Mouse (Mus musculus): Measurements from ENCODE around the gene Pbx1. TPM values are rescaled to one million over a fixed set of nuclear protein-coding genes. Genes with fewer than 3 reads are reported as not detected.

Gene Pbx1
- polyA plus RNA-seq, 1 experiment: 141 TPM

GRCm38 (mm10) chr1:168318899-168319469 lies 113.1 kb downstream of the Pbx1 start:
- DNase-seq (ENCODE audit: low read depth): peak; percentile 64
- TF ChIP-seq POLR2A (IDR thresholded peaks at IDR 0.05; ENCODE audit: borderline replicate concordance, extremely low read depth, insufficient read depth, insufficient read length, poor library complexity, severe bottlenecking): no peak
- no peak for TF ChIP-seq CTCF (IDR thresholded peaks at IDR 0.05; ENCODE audit: borderline replicate concordance, extremely low read depth, insufficient read depth, insufficient read length)

DNA sequence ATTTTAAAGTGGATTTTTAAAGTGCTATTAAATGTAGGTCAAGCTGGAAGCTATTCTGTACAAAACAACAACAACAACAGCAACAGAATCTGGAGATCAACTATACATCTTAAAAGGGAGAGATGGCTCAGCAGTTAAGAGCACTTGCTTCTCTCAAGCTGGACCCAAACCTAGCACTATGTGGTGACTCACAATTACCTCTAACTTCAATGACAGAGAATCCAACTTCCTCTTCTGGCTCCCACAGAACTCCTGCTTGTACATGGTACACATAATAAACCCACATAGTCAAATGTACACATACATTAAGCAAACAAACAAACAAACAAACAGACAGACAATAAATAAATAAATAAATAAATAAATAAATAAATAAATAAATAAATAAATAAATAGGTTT lies 118.3 kb downstream of the Pbx1 start:
- no peak for DNase-seq (ENCODE audit: low read depth)
- TF ChIP-seq CTCF (IDR thresholded peaks at IDR 0.05; ENCODE audit: borderline replicate concordance, extremely low read depth, insufficient read depth, insufficient read length) (no peak), POLR2A (IDR thresholded peaks at IDR 0.05; ENCODE audit: borderline replicate concordance, extremely low read depth, insufficient read depth, insufficient read length, poor library complexity, severe bottlenecking) (no peak)

DNA sequence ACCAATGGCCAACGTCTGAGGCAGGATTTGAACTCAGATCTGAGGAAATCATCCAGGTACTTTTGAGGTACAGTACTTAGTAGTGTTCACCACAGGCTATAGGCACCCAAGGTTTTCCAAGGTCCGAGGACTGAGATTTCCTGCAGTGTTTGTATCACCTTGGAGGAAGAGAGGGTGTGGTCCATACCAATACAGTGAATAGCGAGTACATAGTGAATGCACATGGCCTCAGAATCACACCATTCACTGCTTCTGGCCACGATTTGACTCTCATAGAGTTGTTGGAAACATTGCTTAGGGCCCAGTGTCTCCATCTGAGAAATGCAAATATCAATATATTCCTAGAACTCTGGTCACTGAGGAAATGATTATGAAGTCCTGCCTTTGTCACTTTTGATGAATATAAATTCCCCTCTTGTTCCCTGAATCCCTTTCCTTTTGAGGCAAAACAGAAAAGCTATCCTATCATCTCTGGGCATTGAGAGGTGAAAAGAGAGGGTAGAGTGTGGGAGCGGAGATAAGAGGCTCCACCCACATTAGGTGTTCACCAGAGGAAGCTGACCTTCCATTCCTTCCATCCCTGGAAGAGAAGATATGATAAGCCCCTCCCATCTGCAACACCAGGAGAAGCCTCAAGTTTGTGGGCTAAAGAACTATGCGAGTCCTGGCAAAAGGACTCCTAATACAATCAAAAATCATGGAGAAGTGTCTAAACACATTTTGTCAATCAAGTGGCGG lies 119.2 kb downstream of the Pbx1 start:
- no peak for TF ChIP-seq CTCF (IDR thresholded peaks at IDR 0.05; ENCODE audit: borderline replicate concordance, extremely low read depth, insufficient read depth, insufficient read length)
- TF ChIP-seq POLR2A (IDR thresholded peaks at IDR 0.05; ENCODE audit: borderline replicate concordance, extremely low read depth, insufficient read depth, insufficient read length, poor library complexity, severe bottlenecking): no peak
- no peak for DNase-seq (ENCODE audit: low read depth)

DNA sequence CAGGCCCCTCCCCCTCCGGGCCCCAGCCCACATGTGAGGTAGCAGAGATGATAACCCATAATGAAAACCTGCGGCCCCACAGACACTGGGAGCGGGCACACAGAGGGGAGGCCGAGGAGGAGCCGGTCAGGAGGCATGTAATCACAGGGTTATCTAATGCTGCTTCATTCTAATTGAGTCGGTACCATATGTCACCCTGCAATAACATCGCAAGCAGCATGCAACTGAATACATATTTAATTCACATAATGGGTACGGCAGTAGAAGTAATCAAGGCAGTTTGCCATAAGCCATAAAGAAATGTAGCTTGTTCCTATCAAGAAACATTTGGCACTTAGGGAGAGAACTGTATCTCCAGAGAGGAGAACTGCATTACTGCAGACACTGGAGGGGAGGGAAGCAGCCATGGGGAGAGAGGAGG lies 123.0 kb downstream of the Pbx1 start:
- DNase-seq (ENCODE audit: low read depth): peak; percentile 74
- TF ChIP-seq CTCF (IDR thresholded peaks at IDR 0.05; ENCODE audit: borderline replicate concordance, extremely low read depth, insufficient read depth, insufficient read length) (no peak), POLR2A (IDR thresholded peaks at IDR 0.05; ENCODE audit: borderline replicate concordance, extremely low read depth, insufficient read depth, insufficient read length, poor library complexity, severe bottlenecking) (no peak)

GRCm38 (mm10) chr1:168307275-168308182 lies 124.5 kb downstream of the Pbx1 start:
- peak; percentile 61 for DNase-seq (ENCODE audit: low read depth)
- no peak for TF ChIP-seq POLR2A (IDR thresholded peaks at IDR 0.05; ENCODE audit: borderline replicate concordance, extremely low read depth, insufficient read depth, insufficient read length, poor library complexity, severe bottlenecking)
- TF ChIP-seq CTCF (IDR thresholded peaks at IDR 0.05; ENCODE audit: borderline replicate concordance, extremely low read depth, insufficient read depth, insufficient read length): no peak

- DNase-seq (ENCODE audit: low read depth): peak; percentile 55
- TF ChIP-seq CTCF (IDR thresholded peaks at IDR 0.05; ENCODE audit: borderline replicate concordance, extremely low read depth, insufficient read depth, insufficient read length) (no peak), POLR2A (IDR thresholded peaks at IDR 0.05; ENCODE audit: borderline replicate concordance, extremely low read depth, insufficient read depth, insufficient read length, poor library complexity, severe bottlenecking) (no peak)
Observed at GRCm38 (mm10) chr1:168300505-168300904, 131.6 kb downstream of the Pbx1 start.

GRCm38 (mm10) chr1:168299928-168300365 lies 132.1 kb downstream of the Pbx1 start:
- peak; percentile 85 for DNase-seq (ENCODE audit: low read depth)
- TF ChIP-seq POLR2A (IDR thresholded peaks at IDR 0.05; ENCODE audit: borderline replicate concordance, extremely low read depth, insufficient read depth, insufficient read length, poor library complexity, severe bottlenecking) (no peak), CTCF (IDR thresholded peaks at IDR 0.05; ENCODE audit: borderline replicate concordance, extremely low read depth, insufficient read depth, insufficient read length) (no peak)

GRCm38 (mm10) chr1:168299181-168299580 lies 132.9 kb downstream of the Pbx1 start:
- TF ChIP-seq POLR2A (IDR thresholded peaks at IDR 0.05; ENCODE audit: borderline replicate concordance, extremely low read depth, insufficient read depth, insufficient read length, poor library complexity, severe bottlenecking) (no peak), CTCF (IDR thresholded peaks at IDR 0.05; ENCODE audit: borderline replicate concordance, extremely low read depth, insufficient read depth, insufficient read length) (no peak)
- DNase-seq (ENCODE audit: low read depth): no peak

GRCm38 (mm10) chr1:168296290-168296689 lies 135.8 kb downstream of the Pbx1 start:
- TF ChIP-seq CTCF (IDR thresholded peaks at IDR 0.05; ENCODE audit: borderline replicate concordance, extremely low read depth, insufficient read depth, insufficient read length) (no peak), POLR2A (IDR thresholded peaks at IDR 0.05; ENCODE audit: borderline replicate concordance, extremely low read depth, insufficient read depth, insufficient read length, poor library complexity, severe bottlenecking) (no peak)
- DNase-seq (ENCODE audit: low read depth): peak; percentile 49

DNA sequence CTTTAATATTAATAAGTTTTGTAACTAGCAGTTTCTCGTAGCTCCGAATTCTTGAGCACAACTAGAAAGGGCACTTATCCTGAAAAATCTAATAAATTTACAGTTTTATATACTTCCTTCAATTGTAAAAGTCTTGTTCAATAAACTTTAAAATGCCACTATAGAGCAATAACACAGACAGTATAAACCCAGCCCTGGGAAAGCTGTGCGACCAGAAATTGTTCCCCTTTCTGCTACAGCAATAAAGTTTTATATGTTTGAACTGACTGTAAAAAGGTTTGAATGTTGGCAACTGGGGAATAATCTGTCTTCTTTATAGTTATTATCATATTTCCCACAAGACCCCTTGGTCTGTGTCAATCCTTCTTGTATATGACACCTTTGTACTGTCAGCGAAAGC lies 136.3 kb downstream of the Pbx1 start:
- no peak for DNase-seq (ENCODE audit: low read depth)
- TF ChIP-seq CTCF (IDR thresholded peaks at IDR 0.05; ENCODE audit: borderline replicate concordance, extremely low read depth, insufficient read depth, insufficient read length) (no peak), POLR2A (IDR thresholded peaks at IDR 0.05; ENCODE audit: borderline replicate concordance, extremely low read depth, insufficient read depth, insufficient read length, poor library complexity, severe bottlenecking) (no peak)

- TF ChIP-seq CTCF (IDR thresholded peaks at IDR 0.05; ENCODE audit: borderline replicate concordance, extremely low read depth, insufficient read depth, insufficient read length): no peak
- TF ChIP-seq POLR2A (IDR thresholded peaks at IDR 0.05; ENCODE audit: borderline replicate concordance, extremely low read depth, insufficient read depth, insufficient read length, poor library complexity, severe bottlenecking): no peak
- DNase-seq (ENCODE audit: low read depth): no peak
Observed at GRCm38 (mm10) chr1:168293673-168294072, 138.4 kb downstream of the Pbx1 start.

All from brain, embryonic 14.5 days (tissue).